Mouse (Mus musculus) MEL-GATA-1-ER (cell line): ENCODE results near the gene Cul7.

Experiments
- DNase-seq: peaks from one replicate; pipeline ENCODE4 v3.0.0-alpha.2; 2012; ENCODE audit warnings: low read depth; ENCODE audit errors: extremely low read depth

Cul7 gene

GRCm38 (mm10) chr17:46703971-46704886 lies 54.1 kb downstream of the Cul7 start:
- DNase-seq: no peak

DNA sequence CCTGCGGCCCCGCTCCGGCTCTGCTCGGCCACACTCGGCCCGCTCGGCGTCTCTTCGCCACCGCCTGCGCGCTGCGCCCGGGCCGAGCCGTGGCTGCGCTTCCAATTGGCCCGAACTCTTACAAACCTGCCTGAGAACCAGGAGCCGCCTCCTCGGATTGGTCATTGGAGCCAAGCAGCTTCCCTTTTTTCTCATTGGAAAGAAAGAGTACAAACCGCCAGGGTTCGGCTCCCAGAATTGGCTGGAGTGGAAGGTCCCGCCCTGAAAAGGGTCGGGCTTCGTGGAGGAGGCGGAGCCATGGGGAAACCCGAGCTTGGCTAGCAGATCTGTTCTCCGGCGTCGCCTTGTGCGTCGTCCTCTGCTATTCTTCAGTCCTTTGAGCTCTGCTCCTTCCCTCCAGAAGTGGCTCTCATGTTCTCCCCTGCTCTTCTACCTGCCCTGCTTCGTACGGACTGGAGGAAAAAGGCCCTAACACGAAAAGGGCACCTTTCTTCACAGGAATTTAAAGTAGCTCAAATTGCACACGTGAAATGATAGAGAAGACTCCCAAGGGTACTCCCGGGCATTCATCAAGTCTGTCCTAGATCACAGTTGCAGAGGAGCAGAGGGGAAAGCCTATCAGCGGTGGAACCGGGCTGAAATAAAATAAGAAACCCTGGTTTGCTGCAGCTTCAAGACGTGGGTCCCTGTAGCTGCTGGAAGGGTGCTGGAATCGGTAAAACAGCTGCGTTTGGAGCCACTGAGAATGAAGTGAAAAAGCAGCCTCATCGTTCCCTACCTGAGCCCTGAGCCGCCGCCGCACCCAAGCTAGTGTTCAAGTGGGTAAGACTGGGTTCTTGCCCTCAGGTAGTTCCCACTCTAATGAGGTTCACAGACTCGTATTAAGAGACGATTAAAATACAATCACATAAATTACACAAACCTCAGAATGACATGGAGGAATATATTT lies 55.0 kb downstream of the Cul7 start, which contains the start of gene Ppp2r5d:
Gene Ppp2r5d, minus strand, starts transcription at position 225 of the 949 bp plus-strand sequence.
- peak; percentile 98 for DNase-seq

DNA sequence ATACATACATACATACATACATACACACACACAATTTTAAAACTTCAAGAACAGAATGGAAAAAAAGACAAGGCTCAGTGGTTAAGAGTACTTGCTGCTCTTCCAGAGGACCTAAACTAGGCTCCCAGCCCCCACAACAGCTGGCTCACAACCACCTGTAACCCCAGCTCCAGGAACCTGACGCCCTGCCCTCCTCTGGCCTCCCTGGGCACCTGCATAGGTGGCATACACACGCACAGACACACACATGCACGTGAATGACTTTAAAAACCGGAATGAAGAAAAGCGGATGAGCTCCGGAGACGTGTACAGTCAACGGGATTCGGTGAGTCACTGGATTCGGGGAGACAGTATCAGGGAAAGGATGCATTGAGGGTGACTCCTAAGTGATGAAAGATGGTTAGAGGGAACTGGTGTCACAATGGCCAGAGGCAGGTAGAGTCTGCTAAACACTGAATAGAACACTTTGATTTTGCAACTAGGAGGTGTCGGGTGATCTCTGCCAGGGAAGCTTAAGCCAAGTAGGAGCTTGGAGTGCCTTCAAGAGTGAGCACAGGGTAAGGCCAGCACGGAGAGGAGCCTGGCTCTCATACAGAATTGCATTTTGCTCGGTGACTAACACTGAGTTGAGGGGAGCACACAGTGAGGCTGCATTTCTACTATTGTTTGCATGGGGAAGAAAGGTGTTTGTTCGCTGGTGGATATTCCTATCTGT lies 56.4 kb downstream of the Cul7 start:
- DNase-seq: no peak

GRCm38 (mm10) chr17:46710959-46711597 lies 60.9 kb downstream of the Cul7 start, which contains the start of gene Pex6:
Pex6 (plus strand) TSS chr17:46711463.
- peak; percentile 84 for DNase-seq

- DNase-seq: no peak
Measured at GRCm38 (mm10) chr17:46711612-46712271, 61.6 kb downstream of the Cul7 start.

DNA sequence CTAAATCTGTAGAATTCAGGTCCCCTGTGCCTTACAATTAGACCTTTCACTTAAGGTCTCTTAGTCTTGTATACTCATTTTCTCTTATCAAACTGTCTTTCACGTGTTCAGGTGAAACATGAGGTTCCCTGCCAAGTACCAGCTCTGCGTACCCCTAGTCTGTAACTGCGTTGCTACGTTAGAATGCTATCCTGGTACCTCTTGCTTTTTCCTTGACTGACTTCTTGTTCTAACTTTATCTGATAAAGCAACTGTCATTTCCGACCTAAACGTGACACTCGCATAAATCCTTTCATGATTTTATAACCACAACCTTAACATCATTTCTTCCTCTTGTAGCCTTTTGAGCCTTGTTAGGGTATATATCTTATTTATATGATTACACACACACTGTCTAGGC lies 62.3 kb downstream of the Cul7 start:
- peak; percentile 23 for DNase-seq

- no peak for DNase-seq
Measured at GRCm38 (mm10) chr17:46713849-46714248, 63.7 kb downstream of the Cul7 start.
